Mouse (Mus musculus) spleen, adult 2 months (tissue): Measurements from ENCODE around the gene Tex22.

Source experiments
- CTCF ChIP-seq: fragments of 200-500 bp; IDR thresholded peaks from 2 replicates; pipeline ENCODE4 v1.5.1; 2011; ENCODE audit warnings: mild to moderate bottlenecking, inconsistent platforms; ENCODE audit not compliant: insufficient read depth, insufficient read length, insufficient replicate concordance; ENCODE audit errors: extremely low read depth
- POLR2A ChIP-seq: fragments of 200-500 bp; IDR thresholded peaks from 2 replicates; pipeline ENCODE4 v1.6.1; 2011; ENCODE audit warnings: low read depth, low read length, inconsistent platforms

- no peak for TF ChIP-seq CTCF
- no peak for TF ChIP-seq POLR2A
Observed at GRCm38 (mm10) chr12:113030993-113031392, 43.3 kb upstream of the Tex22 start.
